Mouse (Mus musculus) spleen, adult 2 months (tissue): ENCODE data around the gene Clcnkb.

Experiments
- CTCF ChIP-seq: fragments of 200-500 bp; IDR thresholded peaks from 2 replicates; pipeline ENCODE4 v1.5.1; 2011; ENCODE audit warnings: mild to moderate bottlenecking, inconsistent platforms; ENCODE audit not compliant: insufficient read depth, insufficient read length, insufficient replicate concordance; ENCODE audit errors: extremely low read depth
- POLR2A ChIP-seq: fragments of 200-500 bp; IDR thresholded peaks from 2 replicates; pipeline ENCODE4 v1.6.1; 2011; ENCODE audit warnings: low read depth, low read length, inconsistent platforms

GRCm38 (mm10) chr4:141404518-141405313, 11.1 kb downstream of the Clcnkb start:
- TF ChIP-seq CTCF: peak; percentile 91; the same call in 1 of the 2 replicates
- no peak for TF ChIP-seq POLR2A
